Mouse (Mus musculus) testis, adult 2 months (tissue): ENCODE measurements around the gene Slc6a2.

ENCODE experiments used
- CTCF ChIP-seq: fragments of 200-500 bp; IDR thresholded peaks from 2 replicates; pipeline ENCODE4 v1.5.1; 2012; ENCODE audit warnings: low read depth, mild to moderate bottlenecking, inconsistent platforms, low read length, moderate library complexity; ENCODE audit not compliant: control insufficient read depth, insufficient read depth, insufficient replicate concordance
- POLR2A ChIP-seq: fragments of 200-500 bp; IDR thresholded peaks from 2 replicates; pipeline ENCODE4 v1.6.1; 2012; ENCODE audit warnings: low read depth, mild to moderate bottlenecking, inconsistent platforms, low read length, moderate library complexity; ENCODE audit not compliant: control insufficient read depth

- TF ChIP-seq CTCF (no peak), POLR2A (no peak)
These were observed 4.7 kb downstream of the Slc6a2 start for GRCm38 (mm10) chr8:92964556-92964955.
